Mouse (Mus musculus): ENCODE data around the gene A930033H14Rik.

The A930033H14Rik gene

DNA sequence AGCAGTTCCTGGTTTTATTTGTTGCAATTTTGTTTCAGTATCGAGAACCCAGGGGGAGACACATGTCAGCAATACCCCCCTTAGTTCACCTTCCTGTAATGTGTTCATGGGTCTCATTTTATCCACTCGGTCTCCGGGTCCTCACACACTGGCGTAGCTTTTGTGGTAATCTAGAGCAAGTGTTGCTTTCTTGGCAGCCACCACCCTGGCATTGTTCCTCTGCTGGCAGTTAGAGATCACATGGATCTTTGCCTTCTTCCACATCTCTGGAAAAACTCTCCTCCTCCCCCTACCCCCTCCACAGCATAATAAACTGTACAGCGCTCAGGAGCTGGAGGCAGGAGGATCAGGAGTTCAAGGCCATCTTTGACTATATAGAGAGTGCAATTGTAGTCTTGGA is 20.6 kb downstream of the A930033H14Rik start:
- DNase-seq (ENCODE audit: low spot score), result no peak

- DNase-seq (ENCODE audit: low spot score), result no peak
Measured at GRCm38 (mm10) chr10:69190434-69191160, 22.3 kb downstream of the A930033H14Rik start.

DNA sequence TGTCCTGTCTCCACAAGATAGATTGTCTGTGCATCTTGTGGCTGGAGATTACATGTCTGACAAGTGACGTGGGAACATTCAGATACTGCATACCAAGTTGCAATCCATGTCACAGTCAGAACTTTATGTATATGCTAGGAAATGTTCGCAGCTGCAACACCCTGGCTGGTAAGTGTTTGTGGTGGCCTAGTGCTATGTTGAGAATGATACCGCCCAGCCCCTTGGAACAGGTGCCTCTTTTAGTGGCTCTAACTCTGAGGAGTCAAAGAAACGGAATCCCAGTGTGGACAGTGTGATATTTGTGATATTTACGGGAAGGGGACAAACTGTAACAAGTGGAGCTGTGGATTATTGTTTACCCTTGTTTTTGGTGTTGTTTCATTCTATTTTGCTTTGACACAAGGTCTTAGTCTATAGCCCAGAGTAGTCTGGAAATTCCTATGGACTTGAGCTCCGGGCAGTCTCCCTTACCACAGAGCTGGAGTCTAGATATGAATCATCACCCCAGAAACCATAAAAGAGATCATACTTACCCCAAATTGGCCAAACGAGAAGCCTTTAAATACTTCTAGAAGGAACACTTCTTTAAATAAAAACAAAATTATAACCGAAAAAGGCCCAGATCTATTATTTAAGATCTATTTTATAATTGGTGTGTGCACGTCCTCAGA is 25.0 kb downstream of the A930033H14Rik start:
- DNase-seq (ENCODE audit: low spot score), result no peak

- peak; percentile 80 for DNase-seq (ENCODE audit: low spot score)
Measured at GRCm38 (mm10) chr10:69185894-69186893, 26.7 kb downstream of the A930033H14Rik start.

DNA sequence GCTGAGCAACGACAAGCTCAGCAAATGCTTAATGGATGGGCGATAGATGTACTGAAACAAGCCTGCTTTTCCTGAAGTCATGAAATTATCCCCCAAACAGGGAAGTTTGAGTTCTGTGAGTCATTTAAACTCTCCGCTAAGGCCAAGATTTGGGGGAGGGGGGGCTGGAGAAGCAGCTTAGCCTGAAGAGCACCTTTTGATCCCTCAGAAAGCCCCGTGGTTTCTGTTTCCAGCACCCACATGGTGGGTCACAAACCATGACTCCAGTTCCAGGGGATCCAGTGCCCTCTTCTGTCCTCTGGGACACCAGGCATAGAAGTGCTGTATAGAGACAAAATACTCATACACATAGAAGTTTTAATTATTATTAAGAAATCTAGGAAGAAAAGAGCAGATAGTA is 27.5 kb downstream of the A930033H14Rik start:
- DNase-seq (ENCODE audit: low spot score), result no peak

GRCm38 (mm10) chr10:69184903-69185302 is 28.0 kb downstream of the A930033H14Rik start:
- DNase-seq (ENCODE audit: low spot score), result no peak

DNA sequence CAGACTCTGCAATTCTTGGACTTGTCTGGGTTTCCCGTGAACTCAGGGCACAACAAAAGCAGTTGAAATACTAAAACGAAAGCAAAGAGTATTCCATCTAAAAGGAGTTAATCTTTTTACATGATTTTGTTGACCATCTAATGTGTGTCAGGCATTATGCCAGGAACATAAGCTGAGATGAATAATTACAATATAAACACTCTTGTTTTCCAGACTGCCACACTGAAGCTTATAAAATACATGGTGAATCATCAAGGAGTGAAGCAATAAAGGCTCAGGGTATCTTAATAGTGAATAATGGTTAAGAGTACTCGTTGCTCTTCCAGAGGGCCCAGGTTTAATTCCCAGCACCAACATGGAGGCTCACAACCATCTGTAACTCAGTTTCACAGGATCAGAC is 31.9 kb downstream of the A930033H14Rik start:
- DNase-seq (ENCODE audit: low spot score), result no peak

- DNase-seq (ENCODE audit: low spot score), result no peak
Measured at GRCm38 (mm10) chr10:69179341-69179740, 33.6 kb downstream of the A930033H14Rik start.

- no peak for DNase-seq (ENCODE audit: low spot score)
Measured at GRCm38 (mm10) chr10:69176116-69176515, 36.8 kb downstream of the A930033H14Rik start.

GRCm38 (mm10) chr10:69172412-69172811 is 40.5 kb downstream of the A930033H14Rik start:
- DNase-seq (ENCODE audit: low spot score), result no peak

- DNase-seq (ENCODE audit: low spot score), result no peak
Measured at GRCm38 (mm10) chr10:69166514-69166913, 46.4 kb downstream of the A930033H14Rik start.

DNA sequence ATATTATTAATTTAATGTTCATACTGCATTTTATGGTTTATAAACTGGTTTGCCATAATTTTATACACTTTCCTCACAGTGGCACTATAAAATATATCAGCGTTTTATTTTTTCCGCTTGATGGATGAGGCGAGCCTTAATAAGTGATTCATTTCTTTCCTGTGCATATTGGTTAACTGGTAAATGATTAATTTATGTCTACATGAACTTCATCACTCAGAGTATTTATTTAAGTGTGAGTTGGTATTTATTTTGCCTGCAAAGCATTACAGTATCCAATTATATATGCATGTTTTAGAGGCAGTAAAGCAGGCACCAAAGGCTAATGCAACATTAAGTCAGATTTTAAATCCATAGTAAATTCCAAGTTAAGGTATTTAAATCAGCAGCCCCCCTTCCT is 47.1 kb downstream of the A930033H14Rik start:
- no peak for DNase-seq (ENCODE audit: low spot score)

DNA sequence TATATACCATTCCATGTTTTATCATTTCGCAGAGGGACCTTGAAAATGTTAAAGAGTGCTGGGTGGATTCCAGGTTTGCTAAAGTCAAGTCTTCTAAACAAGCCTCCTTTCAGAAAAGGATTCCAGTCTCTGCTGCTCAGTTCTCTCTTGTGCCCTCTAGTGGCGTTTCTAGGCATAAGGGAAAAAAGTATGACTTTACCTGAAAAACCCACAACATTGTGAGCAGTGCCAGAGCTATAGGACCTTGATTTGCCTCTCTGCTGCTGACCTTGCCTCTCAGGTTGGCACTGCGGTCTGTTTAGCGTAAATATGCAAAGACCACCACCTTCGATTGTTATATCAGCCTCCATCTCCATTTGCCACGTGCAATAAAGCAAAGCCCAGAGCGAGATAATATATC is 47.8 kb downstream of the A930033H14Rik start:
- no peak for DNase-seq (ENCODE audit: low spot score)

- DNase-seq (ENCODE audit: low spot score), result no peak
Measured at GRCm38 (mm10) chr10:69163216-69163615, 49.7 kb downstream of the A930033H14Rik start.

DNA sequence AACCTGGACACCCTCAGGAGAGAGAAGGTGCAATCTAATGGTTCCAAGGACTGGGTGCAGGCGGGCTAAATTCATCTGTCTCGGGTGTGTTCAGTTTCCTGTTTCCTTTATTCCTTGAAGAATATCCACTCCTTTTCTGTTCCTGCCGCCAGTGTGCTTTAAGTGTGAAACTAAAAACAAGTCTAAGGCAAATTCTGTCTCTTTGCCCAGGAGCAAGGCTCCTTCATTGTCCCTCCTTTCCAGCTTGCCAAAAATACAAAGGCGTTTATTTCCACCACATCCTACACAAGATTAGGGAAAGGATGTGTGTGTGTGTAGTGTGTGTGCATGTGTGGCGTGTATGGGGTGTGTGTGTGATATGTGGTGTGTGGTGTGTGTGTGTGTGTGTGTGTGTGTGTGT is 50.3 kb downstream of the A930033H14Rik start:
- no peak for DNase-seq (ENCODE audit: low spot score)

GRCm38 (mm10) chr10:69161503-69161902 is 51.4 kb downstream of the A930033H14Rik start:
- DNase-seq (ENCODE audit: low spot score), result no peak

GRCm38 (mm10) chr10:69160877-69161276 is 52.0 kb downstream of the A930033H14Rik start:
- DNase-seq (ENCODE audit: low spot score), result no peak

All from MN1 (cell line).